Mouse (Mus musculus): ENCODE measurements around the gene Fgf8.

Fgf8 gene

DNA sequence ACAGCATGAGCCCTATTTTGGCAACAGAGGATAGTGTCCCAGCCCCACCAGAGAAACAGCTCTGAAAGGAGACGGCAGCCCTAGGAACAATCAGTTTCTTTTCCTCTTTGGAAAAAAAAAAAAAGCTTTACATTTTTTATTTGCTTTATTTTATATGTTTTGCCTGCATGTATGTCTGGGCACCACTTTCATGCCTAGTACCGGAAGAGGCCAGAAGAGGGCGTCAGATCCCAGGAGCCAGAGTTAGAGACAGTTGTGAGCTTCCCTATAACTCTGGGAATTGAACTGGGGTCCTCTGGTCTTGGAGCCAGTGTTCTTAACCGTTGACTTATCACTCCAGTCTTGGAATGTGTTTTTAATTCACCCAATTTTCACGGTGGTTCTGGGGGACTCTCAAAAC, 20.5 kb downstream of the Fgf8 start:
- no peak for DNase-seq

DNA sequence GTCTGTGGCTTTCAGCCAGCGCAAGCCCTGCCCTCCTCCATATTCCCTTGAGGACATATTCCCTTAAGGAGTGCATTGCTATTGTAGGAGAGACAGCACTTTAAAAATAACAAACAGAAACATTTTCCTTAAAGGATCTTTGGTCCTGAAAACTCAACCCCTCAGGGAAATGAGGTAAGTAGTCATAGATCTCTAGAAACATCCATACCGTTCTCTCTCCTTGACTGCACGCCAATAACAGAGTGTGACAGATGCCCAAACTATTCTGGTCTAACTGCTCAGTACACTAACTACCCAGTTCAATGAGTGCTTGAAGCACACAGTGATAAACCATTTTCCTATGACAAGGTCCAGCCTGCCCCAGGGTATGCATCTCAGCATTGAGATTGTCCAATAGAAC, 24.4 kb downstream of the Fgf8 start:
- DNase-seq, result no peak

DNA sequence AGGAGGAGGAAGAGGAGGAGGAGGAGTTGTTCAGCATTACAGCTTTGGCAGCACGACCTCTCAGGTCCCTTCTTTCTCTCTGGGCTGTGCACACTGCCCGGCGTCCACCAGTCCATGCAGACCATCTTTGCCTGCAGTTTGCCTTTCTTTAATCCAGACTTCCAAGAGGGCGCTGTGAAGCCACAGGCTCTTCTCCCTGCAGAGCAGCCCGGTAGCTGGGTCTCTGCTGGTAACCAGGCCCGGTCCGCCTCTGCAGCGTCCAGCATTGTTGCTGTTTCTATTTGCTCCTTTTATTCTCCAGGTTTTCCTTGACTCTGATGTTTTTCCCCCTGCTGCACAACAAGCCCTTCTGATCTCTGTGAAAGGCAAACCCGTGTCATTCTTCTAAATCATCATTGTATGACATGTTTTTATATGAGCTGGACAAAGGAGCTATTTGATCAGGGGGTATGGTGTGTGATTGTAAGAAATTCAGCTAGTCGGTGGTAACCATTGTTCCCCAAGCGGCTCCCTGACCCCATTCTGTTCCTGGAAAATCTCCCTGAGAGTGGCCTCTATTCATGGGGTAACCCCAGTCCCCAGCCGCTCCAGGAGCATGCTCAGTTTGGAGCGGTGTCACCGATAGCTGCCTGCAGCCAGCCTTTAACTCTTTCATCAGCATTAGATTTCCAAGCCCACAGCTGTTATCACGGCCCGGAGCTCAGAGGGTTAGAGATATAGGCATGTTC, 25.1 kb downstream of the Fgf8 start:
- DNase-seq, result peak; percentile 63

GRCm38 (mm10) chr19:45708704-45709103, 34.0 kb downstream of the Fgf8 start:
- no peak for DNase-seq

DNA sequence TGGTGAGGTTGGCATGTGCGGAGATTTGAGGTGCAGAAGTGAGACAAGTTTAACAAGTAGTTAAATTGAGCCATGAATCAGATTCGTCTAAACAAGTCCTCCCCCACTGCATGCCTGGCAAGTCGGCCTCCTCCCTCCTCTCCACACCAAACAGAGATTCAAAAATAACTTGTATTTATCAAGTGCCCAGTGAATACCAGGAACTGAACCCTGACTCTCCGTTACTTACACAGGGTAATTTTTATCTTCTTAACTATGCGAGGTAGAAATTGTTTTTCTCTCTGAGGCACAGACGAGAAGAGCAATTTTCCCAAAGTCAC, 46.5 kb downstream of the Fgf8 start:
- DNase-seq, result no peak

DNA sequence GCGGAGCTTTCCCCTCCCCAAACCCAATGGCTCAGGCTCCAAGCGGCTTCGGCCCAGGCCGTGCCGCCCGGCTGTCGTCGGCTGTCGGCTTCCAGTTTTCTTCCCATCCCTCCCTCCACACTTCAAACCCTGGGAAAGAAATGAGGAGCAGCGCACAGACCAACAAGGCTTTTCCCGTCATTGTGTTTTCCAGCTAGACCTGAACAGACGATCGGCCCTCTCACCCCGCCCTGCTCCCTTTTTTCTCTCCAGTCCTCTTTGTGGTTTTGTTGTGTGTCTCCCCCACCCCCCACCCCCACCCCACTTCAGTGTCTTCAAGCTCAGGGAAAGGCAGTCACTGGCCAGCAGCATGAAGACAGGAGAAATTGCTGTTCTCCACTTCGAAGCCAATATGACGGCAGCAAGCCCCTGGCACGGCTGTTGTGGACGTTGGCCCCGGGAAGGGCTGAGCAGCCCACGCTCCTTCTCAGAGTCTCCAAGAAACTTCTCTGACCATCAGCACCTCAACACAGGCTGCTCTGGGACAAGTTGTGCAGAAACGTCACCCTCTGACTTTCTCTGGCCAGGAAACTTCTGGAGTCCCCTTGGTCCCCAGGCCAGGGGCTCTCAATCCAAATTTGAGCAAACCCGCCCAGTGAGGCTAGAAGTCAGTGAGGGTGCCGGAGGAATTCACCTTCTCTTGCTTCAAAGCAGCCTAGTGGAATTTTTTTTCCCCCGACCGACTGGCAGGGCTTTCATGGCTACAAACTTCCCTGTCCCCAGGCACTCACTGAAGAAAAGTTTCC, 47.0 kb downstream of the Fgf8 start:
- no peak for DNase-seq

DNA sequence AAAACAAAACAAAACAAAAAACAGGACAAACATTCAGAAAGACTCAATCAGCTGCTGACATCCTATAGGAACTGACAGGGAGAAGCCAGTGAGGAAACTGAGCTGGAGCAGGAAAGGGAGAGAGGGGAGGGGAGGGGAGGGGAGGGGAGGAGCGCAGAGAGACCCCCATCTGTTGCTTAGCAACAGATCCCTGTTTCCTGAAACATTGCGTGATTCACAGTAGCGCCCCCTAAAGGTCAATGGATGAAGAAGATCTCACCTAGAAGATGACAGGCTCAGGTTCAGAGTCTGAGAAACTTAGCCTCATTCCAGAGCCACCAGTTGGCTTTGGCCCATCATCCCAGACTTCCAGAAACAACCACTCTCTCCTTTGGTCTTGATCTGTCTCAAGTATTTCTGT, 48.7 kb downstream of the Fgf8 start:
- no peak for DNase-seq

GRCm38 (mm10) chr19:45692211-45692610, 50.5 kb downstream of the Fgf8 start:
- DNase-seq, result no peak

DNA sequence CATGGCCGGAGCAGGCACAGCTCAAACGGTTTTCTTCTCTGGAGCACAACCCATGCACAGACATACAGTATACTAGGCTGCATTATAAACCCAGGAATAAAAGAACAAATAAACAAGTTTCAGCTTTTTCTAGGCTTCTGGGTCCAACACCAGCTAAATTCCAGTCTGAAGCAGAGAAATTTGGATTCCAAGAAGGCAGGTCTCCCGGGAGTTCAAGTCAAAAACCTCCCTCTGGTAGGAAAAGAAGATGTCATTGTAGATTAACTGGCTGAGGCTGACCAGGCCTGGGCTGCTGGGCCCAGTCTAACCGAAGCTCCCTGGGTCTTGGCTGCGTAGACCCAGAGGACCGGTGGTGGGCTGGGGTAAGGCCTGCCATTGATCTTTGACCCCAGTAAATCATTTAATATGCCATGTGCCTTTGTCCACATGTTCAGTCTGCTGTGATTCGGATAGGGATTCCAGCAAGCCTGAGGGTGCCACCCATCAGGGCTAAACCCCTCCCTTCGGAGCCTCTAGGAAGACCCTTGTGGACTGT, 51.6 kb downstream of the Fgf8 start:
- DNase-seq, result no peak

DNA sequence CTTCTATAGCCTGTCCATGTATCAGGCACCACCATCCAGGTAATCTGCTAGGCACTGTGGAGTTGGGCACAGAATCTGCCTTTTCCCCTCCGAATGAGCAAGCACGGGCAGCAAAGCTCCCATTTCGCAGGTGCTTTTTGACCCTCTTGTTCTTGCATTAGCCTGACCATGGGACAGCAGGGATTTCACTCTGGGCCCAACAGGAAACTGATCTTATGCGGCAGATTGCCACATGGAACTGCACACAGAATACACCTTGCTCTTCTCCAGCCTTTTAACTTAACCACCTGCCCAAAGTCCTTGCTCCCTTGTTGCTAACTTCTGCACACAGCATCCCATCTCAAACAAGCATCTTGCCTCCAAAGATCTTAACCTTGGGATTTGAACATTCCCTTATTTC, 55.7 kb downstream of the Fgf8 start:
- no peak for DNase-seq
